Mouse (Mus musculus): ENCODE measurements around the gene Mrc2. TPM values are rescaled to one million over a fixed set of nuclear protein-coding genes. Genes with fewer than 3 reads are reported as not detected.

Mrc2 gene
- total and polyA plus RNA-seq, 3 experiments: not detected

GRCm38 (mm10) chr11:105261601-105262351 is 30.7 kb upstream of the Mrc2 start:
- DNase-seq (ENCODE audit: low read depth, low spot score): no peak
- Histone ChIP-seq H3K27ac (ENCODE audit: control insufficient read depth, low read depth, low read length) (no peak overlapping the region), H3K9ac (ENCODE audit: control insufficient read depth, low read depth, low read length, poor library complexity, severe bottlenecking) (no peak overlapping the region), H3K79me2 (ENCODE audit: control insufficient read depth, insufficient read depth, low read length, poor library complexity) (no peaks in the 10 kb centered on the region), H3K27me3 (ENCODE audit: control insufficient read depth in 1 of 2, insufficient read depth in 2 of 2, low read length in 2 of 2) (no peaks in the 10 kb centered on the region), H3K9me3 (replicated peaks; ENCODE audit: insufficient read depth, low read length) (no peaks in the 10 kb centered on the region), H3K4me1 (ENCODE audit: control insufficient read depth in 1 of 2, insufficient read depth in 2 of 2, low read length in 2 of 2) (no peaks in the 10 kb centered on the region), H3K36me3 (ENCODE audit: control insufficient read depth in 1 of 2, insufficient read depth in 2 of 2, low read length in 2 of 2) (peaks cover 0 to 39% of the 10 kb centered on the region in 2 experiments; a peak in 2 of 4 replicates), H3K4me3 (ENCODE audit: control insufficient read depth in 1 of 2, insufficient read depth in 1 of 2, low read depth in 2 of 2, low read length in 2 of 2) (no peak overlapping the region)
- no peak for TF ChIP-seq POLR2AphosphoS2 (IDR thresholded peaks at IDR 0.05; ENCODE audit: low read length)
- TF ChIP-seq TAL1 (IDR thresholded peaks at IDR 0.05; ENCODE audit: low read length): no peak
- no peak for TF ChIP-seq RCOR1 (IDR thresholded peaks at IDR 0.05; ENCODE audit: low read depth, low read length)
- TF ChIP-seq SIN3A (IDR thresholded peaks at IDR 0.05; ENCODE audit: low read length): no peak
- TF ChIP-seq HCFC1 (IDR thresholded peaks at IDR 0.05; ENCODE audit: low read depth, low read length): no peak

DNA sequence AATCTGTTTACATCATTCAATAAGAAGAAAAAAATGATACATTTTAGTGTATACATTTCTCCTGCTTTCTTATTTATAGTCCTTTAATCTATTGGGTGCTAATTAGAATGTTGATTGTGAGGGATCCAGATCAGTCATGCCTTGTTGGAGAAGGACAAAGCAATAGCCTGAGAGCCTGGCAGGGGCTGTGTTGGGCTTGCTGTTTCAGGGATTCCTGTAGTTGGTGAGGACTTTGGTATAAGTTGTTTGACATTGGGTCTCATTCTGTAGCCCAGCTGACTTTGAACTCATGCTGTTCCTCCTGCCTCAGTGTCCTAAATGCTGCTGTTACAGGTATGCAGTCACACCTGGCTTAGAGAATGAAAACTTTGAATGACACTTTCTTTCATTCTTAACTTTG is 27.9 kb upstream of the Mrc2 start:
- peaks cover 0 to 29% of the 10 kb centered on the region in 2 experiments; a peak in 2 of 4 replicates for H3K36me3 ChIP-seq (ENCODE audit: control insufficient read depth in 1 of 2, insufficient read depth in 2 of 2, low read length in 2 of 2)
- TF ChIP-seq ELF1 (IDR thresholded peaks at IDR 0.05; ENCODE audit: low read depth, low read length): no peak
- no peak for TF ChIP-seq POLR2A (IDR thresholded peaks at IDR 0.05; ENCODE audit: control insufficient read depth in 1 of 2, insufficient read depth in 1 of 2, low read depth in 1 of 2, low read length in 2 of 2, poor library complexity in 1 of 2)
- TF ChIP-seq GATA1 (IDR thresholded peaks at IDR 0.05; ENCODE audit: low read depth, low read length): no peak
- no peak for TF ChIP-seq MYB (IDR thresholded peaks at IDR 0.05; ENCODE audit: low read depth, low read length)
- no peak for TF ChIP-seq ZKSCAN1 (IDR thresholded peaks at IDR 0.05; ENCODE audit: low read depth, low read length)
- TF ChIP-seq ZC3H11A (IDR thresholded peaks at IDR 0.05; ENCODE audit: low read depth, low read length): no peak
- TF ChIP-seq CHD2 (IDR thresholded peaks at IDR 0.05; ENCODE audit: low read length): no peak
- TF ChIP-seq E2F4 (IDR thresholded peaks at IDR 0.05; ENCODE audit: borderline replicate concordance, low read depth, low read length): no peak
- no peak for TF ChIP-seq CHD1 (IDR thresholded peaks at IDR 0.05; ENCODE audit: low read depth, low read length)
- TF ChIP-seq MEF2A (IDR thresholded peaks at IDR 0.05; ENCODE audit: extremely low read depth, insufficient replicate concordance, low read depth, low read length, poor library complexity, severe bottlenecking): no peak
- TF ChIP-seq HCFC1 (IDR thresholded peaks at IDR 0.05; ENCODE audit: low read depth, low read length): no peak
- H3K9ac ChIP-seq (ENCODE audit: control insufficient read depth, low read depth, low read length, poor library complexity, severe bottlenecking): no peak overlapping the region
- no peaks in the 10 kb centered on the region for H3K9me3 ChIP-seq (replicated peaks; ENCODE audit: insufficient read depth, low read length)
- no peak overlapping the region for H3K27ac ChIP-seq (ENCODE audit: control insufficient read depth, low read depth, low read length)
- no peak for DNase-seq (ENCODE audit: low read depth, low spot score)
- no peaks in the 10 kb centered on the region for H3K4me1 ChIP-seq (ENCODE audit: control insufficient read depth in 1 of 2, insufficient read depth in 2 of 2, low read length in 2 of 2)
- H3K4me3 ChIP-seq (ENCODE audit: control insufficient read depth in 1 of 2, insufficient read depth in 1 of 2, low read depth in 2 of 2, low read length in 2 of 2): no peak overlapping the region
- H3K79me2 ChIP-seq (ENCODE audit: control insufficient read depth, insufficient read depth, low read length, poor library complexity): no peaks in the 10 kb centered on the region
- no peaks in the 10 kb centered on the region for H3K27me3 ChIP-seq (ENCODE audit: control insufficient read depth in 1 of 2, insufficient read depth in 2 of 2, low read length in 2 of 2)
